Mouse (Mus musculus) left cerebral cortex, adult 18-20 months (tissue): Measurements from ENCODE around the gene Spaca3. TPM values are rescaled to one million over a fixed set of nuclear protein-coding genes. Genes with fewer than 3 reads are reported as not detected.

Experiments
- DNase-seq, 2 experiments: peaks; one replicate each; pipeline ENCODE4 v3.0.0; 2021 to 2022; ENCODE audit warnings: low spot score in 2 of 2, mixed read lengths in 1 of 2
- long read RNA-seq, 2 experiments: library from polyadenylated mRNA; stranded (forward); transcript quantifications; one replicate each; pipeline ENCODE4 v2.0.0; 2021
- total RNA-seq, 2 experiments: library from RNA; stranded (reverse); gene quantifications; 2 replicates each; pipeline ENCODE4 v1.2.3; 2021

The Spaca3 gene
- total RNA-seq, result not detected
- long read RNA-seq, experiment 1, result 0 reads
- long read RNA-seq, experiment 2, result 0 reads

DNA sequence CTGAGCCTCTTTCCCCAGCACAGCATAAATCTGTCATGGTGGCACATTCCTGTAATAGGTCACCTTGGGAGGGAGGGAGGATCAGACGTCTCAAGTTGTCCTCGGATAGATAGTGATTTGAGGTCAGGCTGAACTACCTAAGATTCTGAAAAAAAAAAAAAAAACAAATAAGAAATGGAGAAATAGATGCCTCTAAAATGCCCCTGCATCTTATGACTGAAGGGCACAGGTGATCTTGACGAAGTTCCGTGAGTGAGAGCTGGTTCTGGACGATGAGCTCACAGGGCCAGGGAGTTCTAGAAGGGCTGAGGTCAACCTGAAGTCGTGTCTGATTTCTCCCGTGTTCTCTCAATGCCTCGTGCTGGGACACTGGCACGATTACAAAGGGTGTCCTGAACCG lies at the start of gene Spaca3:
TSS of gene Spaca3 (plus strand) at position 301 of the 400 bp plus-strand sequence.
- no peak for DNase-seq

DNA sequence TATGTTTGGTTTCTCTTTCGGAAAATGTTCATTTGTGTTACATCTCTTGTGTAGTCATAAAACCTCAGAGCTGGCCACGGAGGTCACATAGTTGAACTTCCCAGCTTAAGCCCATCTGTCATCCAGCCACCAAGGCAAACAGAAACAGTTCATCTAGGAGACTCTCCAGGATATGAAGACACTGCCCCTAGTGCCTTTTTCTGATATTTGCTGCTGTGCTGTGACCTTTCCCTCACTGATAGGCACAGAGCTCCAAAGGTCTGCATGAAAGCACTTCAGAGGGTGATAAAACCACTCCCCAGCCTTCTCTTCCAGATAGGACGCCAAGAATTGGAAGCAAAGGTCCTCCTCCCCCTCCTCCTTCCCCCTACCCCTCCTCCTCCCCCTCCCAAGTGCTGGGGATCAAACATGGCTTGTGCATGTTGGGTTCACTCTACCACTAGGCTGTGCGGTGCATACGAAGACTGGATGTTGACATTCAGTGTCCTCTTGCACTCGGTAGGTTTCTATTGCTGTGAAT lies 49.6 kb upstream of the Spaca3 start:
- DNase-seq, result no peak

DNA sequence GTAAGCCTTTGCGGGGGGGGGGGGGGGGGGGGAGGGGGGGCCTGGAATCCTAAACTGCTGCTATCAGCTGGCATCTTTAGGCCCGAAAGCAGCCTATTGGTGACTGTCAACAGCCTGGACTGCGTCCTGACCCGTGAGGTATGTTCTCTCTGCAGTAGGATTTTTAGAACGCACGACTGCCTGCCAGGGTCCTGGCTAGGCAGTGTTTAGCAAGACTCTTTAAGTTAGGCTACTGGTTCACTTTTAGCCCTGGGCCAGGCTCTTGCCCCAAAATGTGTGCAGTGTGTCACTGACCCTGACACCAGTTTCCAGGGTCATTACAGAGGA lies 48.5 kb upstream of the Spaca3 start:
- DNase-seq, result no peak

DNA sequence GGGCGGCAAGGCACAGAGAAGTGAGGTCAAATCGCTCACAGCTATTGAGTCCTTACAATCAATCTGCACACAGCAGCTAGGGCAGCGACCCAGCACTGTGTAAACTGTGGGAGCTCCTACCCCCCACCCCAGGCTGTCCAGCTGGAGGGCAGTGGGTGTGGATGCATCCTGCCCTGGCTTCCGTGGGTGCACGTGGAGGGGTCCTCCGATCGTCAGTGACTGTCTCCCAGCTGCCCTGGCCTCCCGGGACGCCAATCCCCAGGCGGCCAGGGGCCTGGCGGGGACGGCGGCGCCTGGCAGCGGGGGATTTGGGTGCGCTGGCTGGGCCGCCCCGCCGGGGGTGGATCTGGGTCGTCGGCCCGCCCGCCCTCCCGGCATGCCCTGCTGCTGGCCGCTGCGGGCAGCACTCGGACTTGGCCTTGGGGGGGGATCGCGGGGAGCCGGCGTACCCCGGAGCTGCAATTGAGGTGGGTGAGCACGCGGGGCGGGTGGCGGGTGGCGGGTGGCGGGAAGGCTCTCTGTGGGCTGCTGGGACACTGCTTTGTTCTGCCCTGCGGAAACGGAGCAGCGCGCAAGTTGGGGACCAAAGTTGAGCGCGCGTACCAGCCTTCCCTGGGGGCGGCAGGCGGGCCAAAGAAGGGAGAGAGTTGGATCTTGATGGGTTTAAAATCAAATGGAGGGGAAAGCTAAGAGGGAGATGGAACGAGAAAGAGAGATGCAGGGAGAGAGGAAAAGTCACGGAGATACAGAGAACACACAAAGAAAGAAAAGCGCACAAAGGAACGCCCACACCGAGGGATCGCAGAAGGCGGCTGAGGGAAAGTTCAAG lies 48.0 kb upstream of the Spaca3 start, which contains the start of gene Tmem98:
TSS of gene Tmem98 (plus strand) at position 183 of the 829 bp plus-strand sequence.
- peak; percentile 7 to 16 for DNase-seq

DNA sequence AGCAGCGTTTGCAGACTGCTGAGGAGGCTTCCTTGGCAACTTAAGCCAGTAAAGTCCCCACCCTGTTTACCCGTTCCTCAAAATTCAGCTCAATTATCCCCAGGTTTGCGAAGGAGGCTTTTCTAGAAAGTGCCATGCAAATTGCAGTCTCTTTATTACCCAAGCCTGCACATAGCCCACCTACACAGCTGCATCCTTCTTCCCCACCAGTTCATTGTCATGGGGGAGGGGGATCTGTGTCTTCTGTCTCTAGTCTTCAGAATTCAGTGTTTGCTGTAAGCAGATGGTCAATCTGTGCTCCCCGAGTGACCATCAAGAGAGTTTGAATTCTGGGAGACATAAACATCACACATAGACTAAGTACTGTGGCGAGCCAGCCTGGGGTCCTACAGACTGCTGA lies 47.0 kb upstream of the Spaca3 start:
- DNase-seq, result no peak

DNA sequence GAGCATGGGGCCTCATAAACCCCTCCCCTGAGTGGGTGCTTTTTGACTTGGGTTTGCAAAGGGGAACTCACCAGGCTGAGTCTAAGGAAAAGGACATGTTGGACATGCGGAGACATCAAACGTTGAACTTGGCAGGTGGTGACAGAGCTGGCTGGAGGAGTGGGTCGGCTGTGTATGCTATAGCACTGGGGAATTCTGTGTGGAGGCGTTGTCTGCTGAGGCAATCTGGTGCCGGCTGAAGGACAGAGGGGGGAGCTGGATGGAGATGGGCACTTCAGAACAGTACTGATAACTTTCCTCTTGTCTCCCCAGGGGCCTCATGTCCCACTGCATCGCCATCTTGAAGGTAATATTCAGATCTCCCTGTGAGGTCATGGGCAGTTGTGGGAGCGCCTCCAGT lies 42.8 kb upstream of the Spaca3 start:
- DNase-seq, result peak in 1 of 2 experiments; percentile 27

DNA sequence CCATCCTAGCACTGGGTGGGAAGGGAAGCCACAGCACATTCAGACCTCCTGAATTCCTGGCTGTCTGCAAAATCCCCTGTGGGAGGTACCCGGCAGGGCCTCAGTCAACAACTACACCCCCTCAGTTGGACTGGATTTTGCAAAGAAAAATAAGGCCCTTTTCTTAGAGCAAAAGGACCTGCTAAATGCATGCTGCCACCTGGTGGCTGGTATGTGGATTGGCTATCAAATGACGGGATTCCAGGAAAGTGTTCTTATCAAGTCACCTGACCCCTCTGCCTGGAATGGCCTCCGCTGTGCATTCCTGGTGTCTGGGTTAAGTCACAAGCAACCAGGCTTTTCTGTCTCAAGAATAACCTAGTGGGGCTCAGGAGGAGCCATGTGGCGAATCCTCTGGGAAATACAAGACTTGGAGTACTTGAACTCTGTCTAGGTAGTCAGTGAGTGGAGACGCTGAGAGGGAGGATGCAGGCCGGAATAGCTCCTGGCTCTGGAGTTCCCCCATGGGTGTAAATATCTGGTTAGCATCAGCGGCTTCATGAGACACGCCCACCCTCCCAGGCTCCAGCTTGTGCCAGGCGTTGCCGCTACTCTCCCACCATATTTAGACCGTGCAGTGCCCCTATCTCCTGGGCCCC lies 40.0 kb upstream of the Spaca3 start:
- DNase-seq, result peak; percentile 61 to 63

DNA sequence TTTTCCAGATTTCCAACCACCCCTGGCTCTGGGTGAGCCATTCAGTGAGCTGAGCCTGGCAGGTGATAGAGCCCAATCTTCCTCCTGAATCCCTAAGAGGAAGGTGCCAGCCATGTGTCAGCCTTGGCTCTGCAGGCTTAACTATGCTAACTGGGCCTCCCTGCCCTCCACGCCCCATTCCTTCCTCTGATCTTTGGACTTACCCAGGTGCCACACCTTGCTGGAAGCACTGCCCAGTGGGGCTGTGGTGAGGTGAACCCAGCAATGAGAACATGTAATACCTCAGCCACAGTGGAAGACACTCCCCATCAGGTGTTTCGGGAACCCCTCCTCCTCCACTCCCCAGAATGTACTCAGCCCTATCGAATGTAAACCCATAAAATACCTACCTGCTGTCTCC lies 38.1 kb upstream of the Spaca3 start:
- DNase-seq, result no peak

DNA sequence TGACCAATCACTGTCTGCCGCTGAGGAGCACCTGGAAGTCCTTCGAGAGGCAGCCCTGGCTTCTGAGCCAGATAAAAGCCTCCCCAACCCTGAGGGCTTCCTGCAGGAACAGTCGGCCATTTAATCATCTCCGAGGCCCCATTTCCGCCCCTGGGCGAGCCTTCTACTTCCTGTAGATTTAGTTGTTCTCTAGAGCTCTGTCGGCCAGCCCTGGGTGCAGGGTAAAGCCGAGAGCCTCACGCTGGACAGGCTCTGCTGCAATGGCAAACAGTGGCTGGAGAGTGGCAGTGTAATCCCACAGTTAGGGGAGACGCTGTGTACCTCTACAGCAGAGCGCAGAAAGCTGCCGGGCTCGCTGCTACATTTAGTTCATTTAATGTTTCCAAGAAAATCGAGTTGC lies 36.9 kb upstream of the Spaca3 start:
- peak; percentile 12 to 42 for DNase-seq

DNA sequence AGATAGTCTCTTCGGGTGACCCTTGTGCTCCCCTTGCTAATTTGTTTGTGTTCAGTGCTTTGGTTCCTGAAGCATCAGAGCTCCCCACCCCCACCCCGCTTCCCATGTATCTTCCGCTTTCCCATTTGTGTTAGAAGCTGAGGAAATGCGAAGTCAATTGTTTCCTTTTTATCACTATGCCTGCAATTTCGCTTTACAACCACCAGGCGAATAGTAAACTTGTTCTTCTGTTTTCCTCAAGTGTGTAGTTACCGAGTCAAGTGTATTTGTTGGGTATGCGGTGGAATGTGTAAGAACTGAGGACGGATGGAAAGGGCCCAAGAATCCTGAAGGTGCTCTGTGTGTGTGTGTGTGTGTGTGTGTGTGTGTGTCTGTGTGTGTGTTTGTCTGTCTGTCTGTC lies 36.4 kb upstream of the Spaca3 start:
- no peak for DNase-seq

DNA sequence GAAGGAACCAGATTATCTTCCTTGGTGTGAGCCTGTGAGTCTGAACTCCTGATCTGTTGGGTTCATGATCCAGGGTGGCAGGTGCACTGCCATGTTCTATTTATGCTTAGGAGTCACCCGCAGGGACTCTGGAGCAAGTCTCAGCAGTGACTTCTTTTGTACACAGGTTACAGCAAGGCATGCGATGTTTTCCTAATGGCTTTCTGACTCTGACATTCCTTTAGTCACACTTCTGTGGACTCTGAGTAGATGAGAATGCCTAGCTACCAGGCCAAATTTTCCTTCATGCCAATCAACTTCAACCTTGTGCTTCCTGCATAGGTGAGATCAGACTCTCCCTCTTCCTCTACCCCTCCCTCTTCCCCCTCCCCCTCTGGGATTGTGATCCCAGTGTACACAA lies 22.8 kb upstream of the Spaca3 start:
- no peak for DNase-seq

DNA sequence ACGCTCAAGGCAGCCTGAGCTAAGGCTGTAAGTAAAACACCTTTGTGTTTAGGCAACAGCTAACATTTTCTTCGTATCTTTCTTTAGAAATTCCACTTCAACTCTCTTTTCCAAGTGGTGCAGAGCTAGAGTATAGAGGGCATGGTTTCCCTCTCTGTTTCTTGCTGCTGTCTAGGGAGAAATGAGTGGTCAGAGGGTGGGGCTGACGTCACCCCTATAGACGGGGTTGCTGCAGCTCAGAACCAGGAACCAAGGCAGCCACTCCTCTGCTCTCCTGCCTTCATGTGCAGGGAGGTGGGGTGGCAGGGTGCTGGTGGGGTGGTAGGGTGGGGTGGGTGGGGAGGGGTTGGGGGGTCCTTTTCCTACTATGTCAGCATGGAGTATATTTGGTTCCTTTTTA lies 22.3 kb upstream of the Spaca3 start:
- DNase-seq, result no peak

DNA sequence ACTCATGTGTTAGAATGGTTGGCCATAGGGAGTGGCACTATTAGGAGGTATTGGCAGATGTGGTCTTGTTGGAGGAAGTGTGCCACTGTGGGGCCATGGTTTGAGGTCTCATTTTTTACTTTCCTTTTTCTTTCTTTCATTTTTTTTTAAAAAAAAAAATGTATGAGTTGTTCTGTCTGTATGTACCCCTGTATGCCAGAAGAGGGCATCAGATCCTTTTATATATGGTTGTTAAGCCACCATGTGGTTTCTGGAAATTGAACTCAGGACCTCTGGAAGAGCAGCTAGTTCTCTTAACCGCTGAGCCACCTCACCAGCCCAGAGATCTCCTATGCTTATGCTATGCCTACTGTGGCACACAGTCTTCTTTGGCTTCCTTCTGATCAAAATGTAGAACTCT lies 19.4 kb upstream of the Spaca3 start:
- DNase-seq, result no peak

DNA sequence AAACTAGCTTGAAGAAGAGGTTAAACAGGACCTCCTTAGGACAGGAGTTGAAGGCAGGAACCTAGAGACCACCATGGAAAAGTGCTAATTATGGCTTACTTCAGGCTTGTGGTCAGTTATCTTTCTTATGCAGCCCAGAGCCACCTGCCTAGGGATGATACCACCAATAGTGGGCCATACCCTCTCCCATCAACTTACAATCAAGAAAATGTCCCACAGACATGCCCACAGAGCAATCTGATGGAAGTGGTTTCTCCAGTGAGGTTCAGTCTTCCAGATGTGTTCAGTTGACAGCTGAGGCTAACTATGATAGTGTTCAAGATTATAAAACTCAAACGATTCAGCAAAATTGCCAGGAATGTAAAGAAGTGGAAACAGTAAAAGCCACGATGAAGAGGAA lies 14.7 kb upstream of the Spaca3 start:
- no peak for DNase-seq

DNA sequence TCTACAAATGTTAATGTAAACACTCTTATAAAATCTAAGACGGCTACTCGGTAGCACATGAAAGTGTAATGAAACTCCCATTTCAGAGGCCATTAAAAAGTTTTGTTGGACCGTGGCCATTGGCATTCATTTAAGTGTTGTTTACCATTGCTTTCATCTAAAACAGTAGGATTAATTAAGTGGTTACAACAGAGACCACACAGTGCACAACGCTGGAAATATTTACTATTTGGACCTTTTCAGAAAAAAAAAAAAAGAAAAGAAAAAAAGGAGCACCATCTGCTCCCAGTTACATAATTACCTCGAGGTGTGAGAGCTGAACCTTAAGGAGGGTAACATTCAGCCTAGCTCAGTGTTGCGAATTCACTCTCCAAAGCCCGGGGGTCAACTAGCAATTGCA lies 12.7 kb upstream of the Spaca3 start:
- DNase-seq, result no peak

DNA sequence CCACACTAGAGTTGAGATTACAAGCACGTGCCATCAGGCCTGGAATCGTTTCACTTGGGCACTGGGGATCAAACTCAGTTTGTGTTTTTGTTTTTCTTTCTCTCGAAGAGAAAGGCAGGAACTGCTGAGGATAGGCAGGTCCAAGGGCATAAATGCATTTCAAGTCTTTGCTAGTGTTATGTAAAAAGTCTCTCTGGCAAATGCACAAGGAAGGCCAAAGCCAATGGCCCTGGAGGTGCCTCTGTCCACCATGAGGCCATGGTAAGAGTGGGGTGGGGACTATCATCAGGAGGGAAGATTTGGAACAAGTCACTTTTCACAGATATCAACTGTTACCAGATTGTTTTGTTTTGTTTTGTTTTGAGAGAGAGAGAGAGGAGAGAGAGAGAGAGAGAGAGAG lies 12.1 kb upstream of the Spaca3 start:
- DNase-seq, result no peak

DNA sequence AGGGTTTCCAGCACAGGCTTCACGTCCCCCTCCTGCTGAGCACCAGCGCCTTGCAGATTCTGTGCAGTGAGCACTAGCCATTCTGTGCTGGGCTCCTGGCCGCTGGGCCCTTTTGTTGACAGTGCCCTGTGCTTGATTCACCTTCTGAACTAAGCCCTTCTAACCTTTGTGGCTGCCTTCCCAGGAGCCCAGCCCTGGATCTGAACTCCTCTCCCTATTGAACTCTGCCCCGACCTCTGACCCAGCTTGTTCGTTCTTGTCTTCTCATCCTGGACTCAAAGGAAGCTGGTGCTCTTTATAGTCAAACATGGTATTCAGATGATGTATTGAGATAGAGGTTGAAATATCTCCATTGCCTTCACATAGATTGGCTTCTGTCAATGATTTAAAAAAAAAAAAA lies 10.0 kb upstream of the Spaca3 start:
- no peak for DNase-seq

DNA sequence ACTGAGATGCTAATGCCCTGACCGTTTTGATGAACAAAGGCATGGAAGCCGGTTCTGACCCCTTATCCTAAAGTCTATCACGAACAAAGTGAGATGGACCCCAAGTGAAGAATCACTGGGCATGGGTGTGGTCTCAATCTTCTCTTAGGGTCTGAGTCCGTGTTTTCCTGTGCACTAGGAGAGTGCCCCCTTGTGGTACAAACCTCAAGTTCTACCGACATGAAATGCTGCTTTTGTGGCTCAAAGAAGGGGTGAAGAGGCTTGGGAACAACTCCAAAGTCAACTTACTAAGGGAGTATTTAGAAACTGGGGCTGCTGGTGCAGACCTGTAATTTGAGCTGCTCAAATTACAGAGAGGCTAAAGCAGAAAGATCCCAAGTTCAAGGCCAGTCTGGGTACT lies 6.3 kb upstream of the Spaca3 start:
- no peak for DNase-seq

DNA sequence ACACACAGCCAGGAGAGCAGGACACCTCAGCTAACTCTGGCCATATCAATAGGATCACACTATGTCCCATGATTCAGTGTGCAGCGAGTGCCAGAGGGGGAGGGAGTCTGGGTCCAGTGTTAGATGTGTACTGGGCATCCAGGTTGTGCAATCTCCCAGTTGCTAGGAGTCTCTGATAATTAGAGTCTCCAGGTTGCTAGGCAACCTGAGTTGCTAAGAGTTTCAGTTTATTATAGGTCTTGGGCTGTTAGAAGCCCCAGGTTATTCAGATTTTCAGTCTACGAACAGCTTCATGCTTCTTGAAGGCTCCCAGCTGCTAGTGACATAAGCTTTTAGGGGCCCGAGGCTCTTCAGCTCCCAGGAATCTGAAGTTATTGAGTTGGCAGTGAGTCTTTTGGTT lies 5.2 kb upstream of the Spaca3 start:
- no peak for DNase-seq

DNA sequence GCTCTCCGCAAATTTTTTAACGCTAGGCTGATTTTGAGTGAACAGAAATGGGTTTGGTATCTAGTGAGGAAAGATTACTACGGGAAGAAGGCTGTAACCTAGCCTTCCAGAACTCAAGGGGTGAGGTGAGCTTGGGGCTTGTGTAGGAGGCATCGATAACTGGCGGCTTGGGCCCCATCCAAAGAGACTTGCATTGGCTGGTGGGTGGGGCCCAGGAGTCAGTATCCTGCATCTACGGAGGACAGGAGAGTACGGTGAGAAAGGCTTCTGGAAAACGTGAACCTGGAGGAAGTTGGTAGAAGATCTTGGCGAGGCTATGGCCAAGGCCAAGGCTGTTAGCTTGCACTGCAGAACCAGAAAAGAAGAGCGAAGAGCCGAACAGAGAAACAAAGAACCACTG lies 3.7 kb upstream of the Spaca3 start:
- no peak for DNase-seq

DNA sequence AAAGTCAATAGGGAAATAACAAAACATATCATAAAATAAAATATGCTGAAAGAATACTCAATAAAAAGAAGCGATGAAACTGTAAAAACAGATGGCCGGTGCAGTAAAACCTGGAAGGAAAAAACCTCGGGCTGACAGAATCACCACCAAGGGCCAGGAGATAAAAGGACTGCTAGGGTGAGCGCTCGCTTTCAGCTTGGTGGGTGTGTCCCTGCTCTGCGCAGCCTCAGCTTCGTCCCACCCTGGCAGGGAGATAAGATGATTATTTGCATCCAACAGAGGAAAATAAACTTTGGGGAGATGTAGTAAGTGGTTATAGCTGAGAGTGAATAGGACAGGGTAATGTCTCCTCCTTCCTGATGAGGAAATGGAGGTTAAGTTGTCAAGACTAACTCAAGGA lies 3.3 kb upstream of the Spaca3 start:
- DNase-seq, result no peak

DNA sequence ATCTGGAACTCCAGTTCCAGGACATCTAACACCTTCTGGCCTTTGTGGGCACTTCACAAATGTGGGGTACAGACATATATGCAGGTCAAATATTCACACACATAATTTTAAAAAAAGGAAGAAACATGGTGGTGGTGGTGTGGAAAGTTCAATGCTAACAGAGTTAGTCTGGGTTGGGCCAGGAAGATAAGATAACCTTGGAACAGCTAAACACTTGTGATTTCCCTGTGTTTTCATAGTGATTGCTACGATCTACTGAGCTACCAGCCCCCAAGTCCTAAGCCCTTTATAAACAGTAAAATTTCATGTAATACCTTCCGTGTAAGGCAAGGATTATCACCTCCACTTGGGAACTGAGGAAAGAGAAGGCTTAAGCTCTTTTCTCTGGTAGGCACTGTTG lies 1.3 kb upstream of the Spaca3 start:
- no peak for DNase-seq

DNA sequence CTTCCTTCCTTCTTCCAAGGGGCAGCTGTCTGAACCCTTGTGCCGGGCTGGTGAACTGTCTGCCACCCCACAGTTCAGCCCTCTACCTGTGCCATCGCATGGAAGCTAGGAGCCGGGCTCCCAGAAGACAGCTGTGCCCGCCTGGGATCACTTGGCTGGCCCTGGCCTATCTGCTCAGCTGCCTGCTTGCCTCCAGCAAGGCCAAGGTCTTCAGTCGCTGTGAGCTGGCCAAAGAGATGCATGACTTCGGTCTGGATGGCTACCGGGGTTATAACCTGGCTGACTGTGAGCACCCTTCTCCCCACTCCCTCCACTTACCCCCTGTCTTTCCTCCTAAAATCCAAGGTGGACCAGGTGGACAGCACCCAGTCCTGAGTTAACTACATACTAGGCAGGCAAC lies 4.8 kb downstream of the Spaca3 start:
- no peak for DNase-seq
